Mouse (Mus musculus) c-Kit-positive CD71-positive TER-119-negative erythroid progenitor cells, embryonic 14.5 days (primary cell): Measurements from ENCODE around the gene Gm20388.
A peak's percentile ranks its signal among the peaks of the same experiment; 100 is the strongest.
"Not testable (repeated sequence)": the region's sequence is repeated elsewhere in the genome, so short reads cannot be mapped to it uniquely, and the experiment has no call there.

Experiments used
- DNase-seq: peaks from one replicate; pipeline ENCODE4 v3.0.0-alpha.2; 2013; ENCODE audit warnings: low read depth

Gene Gm20388

DNA sequence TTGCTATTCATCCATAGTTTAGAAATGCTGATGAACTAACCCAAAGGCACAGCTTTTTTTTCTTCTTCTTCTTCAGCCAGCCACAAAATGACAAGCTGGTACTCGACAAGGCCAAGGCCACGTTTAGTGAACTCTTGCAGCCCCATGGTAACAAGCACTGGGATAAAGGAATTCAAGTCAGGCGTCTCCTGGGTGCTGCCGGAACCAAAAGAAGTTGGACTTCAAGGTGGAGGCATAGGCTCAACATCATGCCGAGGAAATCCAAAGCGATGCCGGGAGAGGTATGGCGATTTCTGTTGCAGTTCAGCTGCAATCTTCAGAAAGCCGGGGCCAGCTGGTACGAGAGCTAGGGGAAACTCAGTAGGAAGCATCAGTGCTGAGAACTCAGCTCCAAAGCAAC is 3328.8 kb downstream of the Gm20388 start:
- DNase-seq, result no peak

DNA sequence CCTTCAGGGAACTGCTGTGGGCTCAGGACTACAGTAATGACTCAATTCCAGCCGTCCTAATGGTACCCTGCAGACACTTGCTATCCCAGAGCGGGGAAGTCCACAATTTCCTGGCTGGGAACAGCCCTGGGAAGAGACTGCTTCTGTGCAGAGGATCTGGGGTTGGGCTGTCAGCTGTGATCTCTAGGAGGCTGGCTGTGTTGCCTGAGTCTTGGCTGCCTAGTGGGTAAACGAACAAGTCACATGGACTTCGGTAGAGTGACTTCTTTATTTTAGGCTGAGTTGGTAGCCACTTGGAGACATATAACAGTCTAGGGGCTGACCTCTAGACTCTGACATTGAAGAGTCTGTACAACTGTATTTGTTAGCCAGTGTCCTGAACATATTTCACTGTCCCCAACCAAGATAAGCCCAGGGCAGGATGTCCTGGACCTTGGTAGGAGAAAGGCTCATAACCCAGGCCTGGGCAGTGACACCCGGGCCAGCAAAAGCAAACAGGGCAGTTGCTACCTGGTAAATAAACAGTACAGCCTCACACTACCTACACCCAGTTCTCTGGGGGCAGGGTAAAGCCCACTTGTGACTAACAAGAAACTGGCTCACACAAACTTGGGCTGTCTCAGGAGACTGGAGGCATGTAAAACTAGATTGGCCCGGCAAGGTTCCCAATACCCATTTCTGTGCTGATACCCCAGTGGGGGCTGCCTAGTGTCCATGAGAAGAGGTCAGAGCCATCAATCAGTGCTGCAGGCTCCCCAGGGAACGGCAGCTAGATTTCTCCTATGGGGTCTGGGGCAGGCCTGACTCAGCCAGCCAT is 3331.7 kb downstream of the Gm20388 start:
- no peak for DNase-seq

DNA sequence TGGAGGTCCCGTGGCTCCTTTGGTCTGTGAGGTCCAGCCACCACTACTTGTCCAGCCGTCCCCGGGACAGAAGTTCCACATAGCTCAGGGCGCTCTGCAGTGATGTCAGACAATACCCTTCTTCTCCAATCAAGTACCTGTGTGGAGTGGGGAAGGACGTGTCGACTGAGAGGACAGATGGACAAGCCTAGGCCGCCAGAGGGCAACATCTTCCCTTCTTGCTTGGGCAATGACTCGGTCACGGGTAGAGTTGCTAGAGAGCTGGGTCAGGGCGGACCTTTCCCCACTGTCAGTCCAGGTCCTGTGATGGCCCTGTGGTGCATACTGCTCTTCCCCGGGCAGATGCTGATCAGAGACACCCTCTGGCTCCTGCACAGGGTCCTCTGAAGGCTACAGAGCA is 3332.4 kb downstream of the Gm20388 start:
- no peak for DNase-seq

DNA sequence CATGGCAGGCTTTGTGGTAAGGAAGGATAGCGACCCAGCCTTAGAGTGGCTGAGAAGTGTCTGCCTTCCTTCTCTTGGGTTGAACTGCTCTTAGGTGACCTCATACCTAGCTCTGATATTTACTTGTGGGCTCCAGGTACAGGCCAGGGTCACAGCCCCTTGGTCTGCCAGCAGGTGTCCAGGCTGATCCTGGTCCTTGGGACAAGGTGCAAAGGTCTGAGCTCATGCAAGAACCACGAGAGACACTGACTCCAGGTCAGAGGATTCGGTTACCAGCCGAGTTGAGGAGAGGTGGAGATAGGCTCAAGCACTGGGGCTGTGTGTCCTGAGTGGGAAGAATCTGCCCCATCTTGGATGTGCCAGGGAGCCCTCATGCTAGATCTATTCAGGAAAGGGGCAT is 3333.7 kb downstream of the Gm20388 start:
- DNase-seq, result no peak

DNA sequence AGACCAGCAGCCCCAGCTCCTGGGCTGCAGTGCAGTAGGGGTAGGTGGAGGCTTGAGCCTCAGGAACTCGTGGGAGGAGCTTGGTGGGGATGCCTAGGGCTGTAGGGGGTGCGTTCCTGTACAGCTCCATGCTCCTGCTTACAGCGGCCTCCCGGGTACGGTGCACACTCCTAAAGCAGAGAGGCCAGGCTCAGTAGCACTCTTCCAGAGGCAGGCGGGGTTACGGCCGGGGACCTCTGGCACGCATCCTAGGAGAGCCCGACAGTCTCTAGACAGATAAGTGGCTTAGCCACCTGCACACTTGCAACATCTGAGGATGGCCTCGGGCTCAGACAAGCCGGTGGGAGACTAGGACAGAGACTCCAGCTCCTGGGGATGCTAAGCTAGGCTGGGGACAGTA is 3334.9 kb downstream of the Gm20388 start:
- no peak for DNase-seq

DNA sequence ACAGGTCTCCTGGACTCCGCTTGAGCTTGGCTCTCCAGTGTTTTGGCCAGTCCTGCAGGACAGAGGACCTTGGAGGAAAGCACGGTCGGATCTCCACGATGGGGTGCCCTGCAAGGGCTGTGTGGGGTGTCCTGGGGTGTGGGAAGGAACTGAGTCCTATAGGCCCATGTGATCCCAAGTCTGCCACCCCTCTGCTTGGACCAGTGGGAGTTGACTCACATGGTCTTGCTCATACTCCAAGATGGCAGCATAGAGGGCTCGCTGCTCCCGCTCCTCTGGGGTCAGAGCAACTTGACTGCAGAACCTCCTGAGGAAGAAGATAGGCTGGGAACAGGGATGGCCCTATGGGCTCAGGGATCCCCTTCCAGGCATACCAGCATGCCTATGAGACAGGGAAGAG is 3337.1 kb downstream of the Gm20388 start:
- no peak for DNase-seq

DNA sequence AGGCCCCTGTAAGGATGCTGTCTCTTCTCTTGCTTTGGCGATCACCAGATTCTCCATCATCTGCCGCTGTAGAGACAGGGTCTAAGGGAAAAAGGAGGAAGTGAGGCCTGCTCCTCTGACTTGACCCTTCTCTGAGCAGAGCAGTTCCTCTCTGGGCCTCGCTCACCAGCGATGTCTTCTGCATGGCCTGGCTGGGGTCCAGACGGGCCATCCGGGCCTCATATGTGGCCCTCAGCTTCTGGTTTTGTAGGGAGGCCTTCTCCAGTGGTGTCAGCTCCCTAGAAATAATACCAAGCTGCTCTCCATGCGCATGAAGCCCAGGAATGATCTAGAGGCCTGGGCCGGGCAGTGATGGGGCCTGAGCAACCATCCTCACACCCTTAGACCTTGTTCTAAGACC is 3338.0 kb downstream of the Gm20388 start:
- DNase-seq, result no peak

DNA sequence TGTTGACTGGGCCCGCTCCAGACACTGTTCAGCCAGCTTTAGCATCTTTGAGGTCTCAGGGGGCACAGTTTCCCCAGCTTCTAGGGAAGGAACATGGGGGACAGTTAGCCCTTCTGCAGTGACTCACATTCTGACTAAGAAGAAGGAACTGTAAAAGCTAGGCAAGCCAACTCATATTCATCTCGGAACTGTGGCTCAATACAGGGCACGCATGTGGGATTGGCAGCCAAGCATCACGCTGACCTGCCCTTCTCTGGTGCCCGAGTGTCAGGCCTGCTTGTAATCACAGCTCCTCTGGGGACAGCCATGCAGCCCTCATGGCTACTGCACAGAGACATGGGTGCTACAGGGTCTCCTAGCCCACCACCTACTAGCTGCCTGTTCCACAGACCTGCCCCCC is 3340.3 kb downstream of the Gm20388 start:
- no peak for DNase-seq

DNA sequence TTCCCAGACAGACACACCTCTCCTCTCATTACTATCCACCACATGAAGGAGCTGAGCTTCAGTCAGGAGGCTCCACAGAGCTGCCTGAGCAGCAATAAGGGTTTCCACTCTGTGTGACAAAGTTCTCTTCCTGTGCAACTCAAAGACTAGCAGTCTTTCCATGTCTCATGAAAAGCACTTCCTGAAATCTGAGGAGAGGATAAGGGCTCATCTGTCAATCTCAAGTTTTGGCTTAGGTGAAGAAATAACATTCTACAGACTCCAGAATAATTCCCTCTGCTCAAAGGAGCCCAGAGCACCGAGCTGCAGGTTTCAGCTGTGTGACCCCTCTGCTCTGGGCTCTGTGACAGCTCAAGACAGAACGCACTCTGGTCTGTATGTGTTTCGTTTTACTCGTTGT is 3342.3 kb downstream of the Gm20388 start:
- DNase-seq, result no peak

DNA sequence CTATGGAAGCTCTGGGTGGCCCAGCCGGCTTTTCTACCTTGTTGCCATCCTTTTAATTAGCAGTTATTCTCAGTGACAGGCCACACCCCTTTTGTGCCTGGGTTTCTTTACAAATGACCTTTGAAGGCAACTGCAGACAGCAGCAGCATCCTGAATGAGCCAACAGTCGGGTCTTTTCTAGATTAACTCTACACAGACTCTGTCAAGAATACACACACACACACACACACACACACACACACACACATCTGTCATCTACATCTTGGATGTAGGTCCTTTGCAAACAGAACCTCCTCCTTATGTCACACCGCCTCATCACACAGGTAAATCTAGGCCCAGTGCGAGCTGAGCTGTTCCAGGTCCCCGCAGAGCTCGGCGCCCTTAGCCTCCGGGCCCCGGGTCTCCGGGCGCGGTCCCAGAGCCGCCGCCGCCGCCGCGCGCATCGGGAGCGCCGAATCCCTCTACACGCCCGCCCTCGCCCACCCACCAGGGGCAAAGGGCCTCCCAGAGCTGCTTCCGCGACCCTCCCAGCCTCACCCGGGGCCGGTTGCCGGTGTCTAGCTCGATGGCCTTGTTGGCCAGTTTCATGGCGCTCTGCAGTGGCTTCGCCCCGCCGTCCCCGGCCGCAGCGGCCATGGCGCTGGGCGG is 3342.9 kb downstream of the Gm20388 start:
- DNase-seq, result peak; percentile 31

DNA sequence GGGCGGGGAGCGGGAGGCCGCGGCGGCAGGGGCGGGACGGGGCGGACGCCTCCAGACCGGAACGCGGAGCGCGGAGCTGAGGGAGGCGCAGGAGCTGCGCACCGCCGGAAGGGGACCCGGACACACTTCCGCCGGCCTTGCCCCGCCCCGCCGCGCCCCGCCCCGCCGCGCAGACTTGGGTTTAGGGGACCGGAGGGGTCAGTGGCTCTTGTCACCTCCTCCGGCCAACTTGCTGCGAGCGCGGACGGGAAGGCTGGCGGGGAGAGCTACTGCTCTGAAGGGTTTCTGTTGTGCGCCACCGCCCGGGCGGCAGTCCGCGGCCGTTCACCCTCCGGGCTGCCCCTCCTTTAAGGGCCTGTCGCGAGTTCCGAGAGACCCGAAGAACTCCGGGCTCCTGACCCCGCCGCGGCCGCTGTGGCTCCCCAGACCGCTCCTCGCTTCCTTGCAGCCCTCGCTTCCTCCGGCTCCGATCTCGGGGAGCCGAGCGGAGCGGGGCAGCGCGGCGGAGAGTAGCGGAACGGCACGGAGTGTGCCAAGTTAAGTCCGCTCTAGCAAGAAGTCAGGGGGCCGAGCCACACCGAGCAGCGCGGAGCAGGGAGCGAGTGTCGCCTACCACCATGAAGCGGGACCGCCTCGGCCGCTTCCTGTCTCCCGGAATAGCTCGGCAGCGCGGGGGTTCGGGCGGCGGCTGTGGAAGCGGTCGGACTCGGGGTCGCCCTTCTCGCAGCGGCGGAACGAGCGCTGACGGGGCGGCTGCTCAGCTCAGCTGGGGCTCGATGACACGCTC is 3343.7 kb downstream of the Gm20388 start, which contains the start of the genes Zfp276 and Vps9d1:
Zfp276 (plus strand) TSS at position 97 of the 787 bp plus-strand sequence.
Vps9d1 (minus strand) TSS at position 250 of the 787 bp plus-strand sequence.
- DNase-seq, result peak; percentile 73

DNA sequence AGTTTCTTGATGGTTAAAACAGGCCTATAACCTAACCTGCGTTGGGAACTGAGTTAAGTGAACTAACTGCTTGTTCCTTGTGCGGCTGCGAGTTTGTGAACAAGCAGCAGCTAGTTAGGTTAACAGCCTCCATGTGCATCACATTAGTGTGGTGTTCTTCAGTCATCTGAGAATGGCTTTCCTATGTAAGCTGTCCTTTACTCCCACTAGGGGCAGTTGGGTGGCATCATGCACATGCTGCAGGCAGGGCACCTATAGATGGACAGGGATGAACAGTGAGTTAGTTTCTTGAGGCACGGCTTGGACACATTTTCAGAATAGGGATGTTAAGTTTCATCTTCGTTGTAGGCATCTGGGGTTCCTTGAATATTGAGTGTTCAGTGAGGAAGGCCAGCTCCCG is 3344.5 kb downstream of the Gm20388 start:
- DNase-seq, result peak; percentile 28

DNA sequence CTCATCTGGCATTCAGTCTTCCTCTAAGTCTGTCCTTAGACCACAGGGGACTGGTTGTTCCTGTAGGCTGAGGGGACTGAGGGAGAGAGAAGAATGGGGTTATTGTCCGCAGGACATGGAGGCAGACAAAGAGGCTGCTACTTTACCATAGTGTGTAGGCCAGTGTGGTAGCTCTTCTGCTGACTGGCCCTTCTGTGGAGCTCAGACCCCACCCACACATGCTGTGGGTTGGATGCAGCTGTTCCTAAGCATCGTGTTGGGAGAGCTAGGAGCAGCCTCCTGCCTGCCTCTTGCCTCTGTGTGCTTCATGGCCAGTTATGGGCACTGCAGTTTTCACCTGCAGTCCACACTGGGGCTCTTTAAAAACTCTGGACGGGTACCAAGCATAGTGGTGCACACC is 3346.5 kb downstream of the Gm20388 start:
- no peak for DNase-seq

DNA sequence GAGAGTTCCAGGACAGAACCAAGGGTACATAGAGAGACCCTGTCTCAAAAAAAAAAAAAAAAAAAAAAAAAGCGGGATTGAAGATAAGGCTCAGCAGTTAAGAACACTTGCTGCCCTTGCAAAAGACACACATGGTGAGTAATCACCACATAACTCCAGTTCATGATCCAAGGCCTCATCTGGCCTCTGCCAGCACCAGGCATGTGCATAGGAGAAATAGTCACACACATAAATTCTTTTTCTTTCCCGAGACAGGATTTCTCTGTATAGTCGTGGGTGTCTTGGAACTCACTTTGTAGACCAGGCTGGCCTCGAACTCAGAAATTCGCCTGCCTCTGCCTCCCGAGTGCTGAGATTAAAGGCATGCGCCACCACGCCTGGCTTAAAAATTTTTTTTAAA is 3347.0 kb downstream of the Gm20388 start:
- not testable (repeated sequence) for DNase-seq

DNA sequence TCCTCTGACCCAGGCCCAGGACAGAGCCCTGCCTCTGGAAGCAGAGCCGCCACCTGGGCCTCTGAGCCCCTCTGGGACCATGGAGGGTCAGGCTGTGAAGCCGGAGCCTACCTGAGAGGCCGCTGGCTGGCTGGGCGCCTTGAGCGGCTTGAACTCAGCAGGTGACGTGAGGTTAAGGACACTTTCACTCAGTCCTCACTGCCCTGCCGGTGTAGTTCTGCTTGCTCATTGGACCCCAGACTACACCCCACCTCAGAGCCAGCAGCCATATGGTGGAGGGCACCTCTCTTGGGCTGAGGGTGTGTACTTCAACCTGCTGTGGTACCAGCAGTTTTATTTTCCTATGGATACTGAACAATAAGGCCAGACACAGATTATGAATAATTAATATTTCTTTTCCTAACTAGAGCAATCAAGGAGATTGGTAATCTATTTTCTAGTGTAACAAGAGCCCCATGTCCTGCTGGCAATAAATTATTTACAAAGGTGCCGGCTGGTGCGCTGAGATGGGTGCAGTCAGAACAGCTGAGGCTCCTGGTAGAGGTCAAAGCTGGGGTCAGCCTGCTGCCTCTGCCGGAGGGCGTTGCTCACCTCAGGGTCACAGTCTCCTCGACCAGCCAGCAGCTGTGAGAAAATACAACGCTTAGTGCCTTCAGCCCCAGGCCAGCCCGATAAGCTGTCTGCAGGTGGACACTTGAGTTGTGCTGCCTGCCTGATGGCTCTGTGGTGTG is 3357.4 kb downstream of the Gm20388 start:
- DNase-seq, result no peak

DNA sequence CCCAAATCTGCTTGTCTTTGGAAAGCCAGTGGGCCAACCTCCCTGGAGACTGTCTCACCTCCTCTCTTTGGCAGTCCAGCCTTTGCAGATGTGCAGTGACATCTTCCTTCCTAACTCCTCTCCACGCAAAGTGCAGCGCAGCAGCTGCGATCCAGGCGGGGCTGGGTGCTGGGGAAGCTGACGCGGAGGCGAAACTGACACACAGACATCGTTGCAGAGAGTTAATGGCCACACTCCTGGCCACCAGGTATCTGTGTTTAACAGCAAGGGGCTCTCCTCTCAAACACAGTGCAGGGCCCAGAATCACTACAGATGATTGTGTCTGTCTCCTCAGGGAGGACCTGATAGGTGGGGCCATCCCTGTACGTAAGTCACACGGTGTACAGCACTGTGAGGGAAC is 3360.5 kb downstream of the Gm20388 start:
- no peak for DNase-seq

DNA sequence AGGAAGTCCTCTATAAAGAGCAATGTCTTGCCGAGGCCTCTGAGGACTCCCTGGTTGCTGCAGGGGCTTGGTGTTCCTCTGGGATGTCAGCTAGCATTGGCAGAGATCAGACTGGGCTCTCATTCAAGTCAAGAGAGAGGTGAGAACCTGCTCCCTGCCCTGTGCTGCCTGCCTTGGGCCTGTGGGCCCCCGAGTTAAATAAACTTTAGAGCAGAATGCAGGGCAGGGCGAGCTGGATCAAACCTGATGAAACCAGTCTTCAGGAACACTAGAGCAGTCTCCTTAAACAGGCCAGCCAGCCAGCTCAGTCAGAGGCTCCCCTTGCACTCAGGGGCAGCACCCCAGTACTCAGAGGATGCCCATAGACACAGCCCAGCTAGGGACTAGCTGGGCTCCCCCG is 3361.3 kb downstream of the Gm20388 start:
- no peak for DNase-seq

DNA sequence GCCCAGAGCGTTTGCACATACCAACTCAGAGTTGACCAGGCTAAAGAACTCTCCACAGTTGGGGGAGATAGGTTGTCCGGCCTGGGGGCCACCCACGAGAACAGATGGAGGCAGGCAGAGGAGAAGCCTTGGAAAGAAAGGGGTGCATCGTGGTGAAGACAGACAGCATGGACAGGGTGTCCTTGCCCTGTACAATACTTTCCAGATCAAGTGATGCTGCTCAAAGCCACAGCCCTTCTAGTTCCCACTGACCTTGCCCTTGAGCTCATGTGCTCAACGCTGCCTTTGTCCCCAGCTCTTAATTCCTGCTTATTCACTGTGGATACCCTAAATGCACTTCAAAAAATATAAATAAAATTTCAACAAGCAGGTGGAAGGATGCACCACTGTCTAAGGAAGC is 3363.8 kb downstream of the Gm20388 start:
- DNase-seq, result no peak

DNA sequence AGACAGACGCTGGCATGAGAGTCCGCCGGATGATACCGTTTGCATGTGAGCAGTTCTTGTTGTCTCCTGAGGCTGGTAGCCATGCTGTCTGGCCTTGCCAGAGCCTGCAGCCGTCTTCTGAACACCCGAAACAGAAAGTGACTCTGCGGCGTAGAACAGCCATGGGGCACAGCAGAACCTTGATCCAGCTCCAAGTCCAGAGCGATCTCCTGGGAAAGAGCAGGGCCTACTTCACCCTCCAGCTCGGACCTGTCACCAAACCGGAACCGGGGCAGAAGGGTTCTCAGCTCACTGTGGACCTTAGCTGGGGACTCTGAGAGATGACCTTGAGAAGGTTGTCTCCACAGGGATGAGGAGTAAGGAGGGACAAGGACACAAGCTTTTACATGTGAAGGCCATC is 3364.5 kb downstream of the Gm20388 start:
- DNase-seq, result no peak

DNA sequence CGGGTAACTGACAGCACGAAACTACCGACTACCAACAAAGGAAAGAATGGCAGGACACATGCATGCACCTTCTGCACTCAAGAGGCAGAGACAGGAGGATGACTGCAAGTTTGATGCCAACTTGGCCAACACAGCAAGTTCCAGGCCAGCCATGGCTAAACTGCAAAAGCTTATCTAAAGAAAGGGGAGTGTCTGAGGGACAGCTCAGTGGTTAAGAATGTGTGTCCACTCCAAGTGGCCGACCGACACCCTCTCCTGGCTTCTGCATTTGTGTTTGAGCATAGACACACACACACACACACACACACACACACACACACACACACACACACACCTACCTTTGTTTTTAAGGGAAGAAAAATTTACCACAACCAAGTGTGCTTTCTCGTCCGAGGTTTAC is 3367.8 kb downstream of the Gm20388 start:
- DNase-seq, result no peak

DNA sequence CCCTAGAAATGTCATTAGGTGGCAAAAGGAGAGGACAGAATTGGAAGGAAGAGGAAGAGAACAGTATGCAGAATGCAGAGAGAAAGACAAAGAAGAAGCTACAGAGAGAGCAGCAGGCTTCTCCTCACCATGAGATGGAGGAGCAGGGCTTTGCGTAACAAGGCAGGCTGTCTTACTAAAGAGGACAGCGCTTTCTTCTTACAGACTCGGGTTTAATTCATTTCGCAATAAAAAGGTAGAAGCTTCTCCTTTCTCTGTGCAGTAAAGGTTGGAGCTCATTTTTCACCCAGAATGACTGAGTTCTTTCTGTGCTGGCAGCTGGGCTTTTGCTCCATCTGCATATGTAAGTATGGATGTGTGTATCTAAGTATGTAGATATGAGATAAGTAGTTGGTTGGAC is 3369.2 kb downstream of the Gm20388 start:
- no peak for DNase-seq
